Mouse (Mus musculus): ENCODE measurements around the gene Pik3r4. TPM values are rescaled to one million over a fixed set of nuclear protein-coding genes. Genes with fewer than 3 reads are reported as not detected.

The Pik3r4 gene
- total RNA-seq, 2 experiments from 2014 or later = 43.0 to 43.7 TPM

DNA sequence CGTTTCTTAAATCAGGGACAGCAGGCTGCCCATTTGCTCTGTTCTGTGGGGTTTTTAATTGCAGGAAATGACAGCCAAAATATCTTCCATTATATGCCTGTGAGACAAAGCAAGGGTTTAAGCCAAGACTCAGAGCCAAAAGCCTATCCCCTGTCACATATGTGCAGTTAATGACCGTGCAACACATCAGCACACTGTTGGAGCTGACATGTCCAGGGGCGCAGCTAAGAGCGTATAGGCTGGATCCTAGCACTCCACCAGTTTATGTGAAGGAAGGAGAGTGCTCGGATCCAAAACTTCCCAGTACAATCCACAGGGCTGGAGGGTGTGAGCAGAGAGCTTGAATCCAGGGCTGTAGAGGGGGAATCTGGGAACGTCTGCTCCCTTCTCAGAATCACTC, 57.9 kb downstream of the Pik3r4 start:
- no peak for TF ChIP-seq CTCF (IDR thresholded peaks at IDR 0.05)
- Histone ChIP-seq H3K27ac (no peak overlapping the region), H3K4me3 (no peak overlapping the region)
- intact Hi-C loops (cut with DNase I) = no loop called here
- no peak for DNase-seq (ENCODE audit: extremely low spot score in 1 of 2, low spot score in 2 of 2)

- Histone ChIP-seq H3K4me3 (no peak overlapping the region), H3K27ac (no peak overlapping the region)
- no peak for TF ChIP-seq CTCF (IDR thresholded peaks at IDR 0.05)
- intact Hi-C loops (cut with DNase I) = no loop called here
- no peak for DNase-seq (ENCODE audit: extremely low spot score in 1 of 2, low spot score in 2 of 2)
Observed at GRCm38 (mm10) chr9:105701966-105702365, 59.2 kb downstream of the Pik3r4 start.

GRCm38 (mm10) chr9:105704226-105704932, 61.6 kb downstream of the Pik3r4 start:
- DNase-seq (ENCODE audit: extremely low spot score in 1 of 2, low spot score in 2 of 2) = no peak
- H3K4me3 ChIP-seq = no peak overlapping the region
- peak overlapping the region; percentile 45 for H3K27ac ChIP-seq
- TF ChIP-seq CTCF (IDR thresholded peaks at IDR 0.05) = no peak
- intact Hi-C loops (cut with DNase I) = no loop called here

- Histone ChIP-seq H3K4me3 (no peak overlapping the region), H3K27ac (peak overlapping the region; percentile 45)
- intact Hi-C loops (cut with DNase I) = no loop called here
- DNase-seq (ENCODE audit: extremely low spot score in 1 of 2, low spot score in 2 of 2) = no peak
- TF ChIP-seq CTCF (IDR thresholded peaks at IDR 0.05) = no peak
Observed at GRCm38 (mm10) chr9:105705011-105705410, 62.2 kb downstream of the Pik3r4 start.

GRCm38 (mm10) chr9:105712049-105712448, 69.3 kb downstream of the Pik3r4 start:
- intact Hi-C loops (cut with DNase I) = loop anchor here (5.0 kb wide), 1 partner anchor 340 kb away; no protein-coding TSS in a partner anchor
- no peak overlapping the region for H3K27ac ChIP-seq
- no peak for DNase-seq (ENCODE audit: extremely low spot score in 1 of 2, low spot score in 2 of 2)

GRCm38 (mm10) chr9:105719367-105719766, 76.6 kb downstream of the Pik3r4 start:
- Histone ChIP-seq H3K4me3 (no peak overlapping the region), H3K27ac (no peak overlapping the region; the same call in 1 of the 2 replicates)
- no peak for DNase-seq (ENCODE audit: extremely low spot score in 1 of 2, low spot score in 2 of 2)
- intact Hi-C loops (cut with DNase I) = no loop called here
- TF ChIP-seq CTCF (IDR thresholded peaks at IDR 0.05) = no peak

More at GRCm38 (mm10) chr9:105712049-105712448, 69.3 kb downstream of the Pik3r4 start:
- H3K4me3 ChIP-seq = no peak overlapping the region
- TF ChIP-seq CTCF (IDR thresholded peaks at IDR 0.05) = no peak; the same call in 1 of the 2 replicates

DNA sequence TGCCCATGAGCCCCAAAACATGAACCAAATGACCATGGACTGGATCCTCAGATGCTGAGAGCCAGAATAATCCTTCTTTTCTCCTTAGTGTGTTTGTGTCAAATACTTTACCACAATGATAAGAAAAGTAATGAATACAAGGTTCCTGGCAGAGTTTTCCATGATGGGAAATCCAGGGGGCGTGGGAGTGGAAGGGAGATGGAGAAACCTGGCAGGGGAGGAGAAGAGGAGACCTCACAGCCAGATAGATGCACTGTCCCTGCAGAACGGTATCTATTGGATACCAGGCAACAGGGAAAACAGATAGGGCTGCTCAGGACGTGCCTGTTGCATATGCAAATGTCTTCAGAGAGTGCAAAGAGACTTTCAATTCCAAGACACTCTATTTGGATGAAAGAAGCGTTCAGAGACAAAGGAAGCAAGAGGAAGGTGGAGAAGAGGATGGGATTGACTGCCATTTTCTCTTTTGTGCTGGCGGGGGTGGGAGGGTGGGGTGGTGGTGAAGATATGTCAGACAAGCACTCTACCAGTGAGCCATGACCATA, 77.1 kb downstream of the Pik3r4 start:
- no peak for DNase-seq (ENCODE audit: extremely low spot score in 1 of 2, low spot score in 2 of 2)
- TF ChIP-seq CTCF (IDR thresholded peaks at IDR 0.05) = no peak
- H3K4me3 ChIP-seq = no peak overlapping the region
- H3K27ac ChIP-seq = peak overlapping the region; percentile 17; the same call in 1 of the 2 replicates
- intact Hi-C loops (cut with DNase I) = loop anchor here (2.0 kb wide), 1 partner anchor 27 kb away; no protein-coding TSS in a partner anchor

- H3K27ac ChIP-seq = no peak overlapping the region; the same call in 1 of the 2 replicates
- no peak overlapping the region for H3K4me3 ChIP-seq
- DNase-seq (ENCODE audit: extremely low spot score in 1 of 2, low spot score in 2 of 2) = peak; percentile 38 to 64
- TF ChIP-seq CTCF (IDR thresholded peaks at IDR 0.05) = no peak
- intact Hi-C loops (cut with DNase I) = loop anchor here (2.0 kb wide), 1 partner anchor 28 kb away; no protein-coding TSS in a partner anchor
Observed at GRCm38 (mm10) chr9:105720430-105720829, 77.7 kb downstream of the Pik3r4 start.

- no peak overlapping the region for H3K4me3 ChIP-seq
- no peak overlapping the region for H3K27ac ChIP-seq
- no peak for TF ChIP-seq CTCF (IDR thresholded peaks at IDR 0.05)
- no peak for DNase-seq (ENCODE audit: extremely low spot score in 1 of 2, low spot score in 2 of 2)
- intact Hi-C loops (cut with DNase I) = no loop called here
Observed at GRCm38 (mm10) chr9:105731976-105732375, 89.2 kb downstream of the Pik3r4 start.

- intact Hi-C loops (cut with DNase I) = no loop called here
- H3K4me3 ChIP-seq = no peak overlapping the region
- no peak for TF ChIP-seq CTCF (IDR thresholded peaks at IDR 0.05)
- no peak for DNase-seq (ENCODE audit: extremely low spot score in 1 of 2, low spot score in 2 of 2)
- H3K27ac ChIP-seq = no peak overlapping the region
Observed at GRCm38 (mm10) chr9:105734651-105735050, 91.9 kb downstream of the Pik3r4 start.

GRCm38 (mm10) chr9:105735195-105735594, 92.4 kb downstream of the Pik3r4 start:
- no peak for DNase-seq (ENCODE audit: extremely low spot score in 1 of 2, low spot score in 2 of 2)
- intact Hi-C loops (cut with DNase I) = no loop called here
- Histone ChIP-seq H3K4me3 (no peak overlapping the region), H3K27ac (no peak overlapping the region)
- no peak for TF ChIP-seq CTCF (IDR thresholded peaks at IDR 0.05)

Other genes starting within 250 kb of the Pik3r4 start
- 10 to 100 TPM; 11.8 to 12.9 TPM for gene Aste1, start 247.6 kb upstream of the Pik3r4 start, total RNA-seq (2021)
- 1 to 10 TPM; 1.0 to 1.6 TPM for gene Nek11, start 247.5 kb upstream of the Pik3r4 start, total RNA-seq (2021)
- gene Atp2c1, start 115.7 kb upstream of the Pik3r4 start, total RNA-seq (2021) = 100 to 1,000 TPM; 202 to 209 TPM
- gene Col6a6, start 185.2 kb downstream of the Pik3r4 start, total RNA-seq (2021) = under 1 TPM; 0.30 to 0.34 TPM

All from left cerebral cortex, adult 2 months (tissue).